Comparison of ENCODE assay signal across 9 mouse cellular contexts in genomic region chr19:5952071-5952691, GRCm38 (mm10). TPM values are rescaled to one million over a fixed set of nuclear protein-coding genes. Genes with fewer than 3 reads are reported as not detected.
DNase-seq lines count a peak whose midpoint lies in the region; ATAC-seq and TF ChIP-seq lines count a peak whose summit lies in the region.
"Had no signal": no experiment of that assay in that cellular context is flagged by ENCODE, and none has a peak within 500 bp of the region (broad histone marks: within the 10 kb centered on the region; RNA-seq: fewer than 3 reads in every experiment).

No protein-coding gene starts in this region.

- peak; percentile 91 for TF ChIP-seq EP300 in heart, postnatal 0 days (IDR thresholded peaks at IDR 0.05; ENCODE audit: low read depth)

- WGBS in hindbrain, embryonic 13.5 days: 88% methylated on average over 13 of the region's 13 CpGs
- WGBS in hindbrain, embryonic 11.5 days: 85% methylated on average over 13 of the region's 13 CpGs
- 15% methylated on average over 13 of the region's 13 CpGs for WGBS in heart, postnatal 0 days
- WGBS in limb, embryonic 12.5 days: 74% methylated on average over 13 of the region's 13 CpGs
- WGBS in small intestine, adult 2 months: 60% methylated on average over 13 of the region's 13 CpGs
- WGBS in forebrain, embryonic 16.5 days: 92% methylated on average over 13 of the region's 13 CpGs

- no peak for TF ChIP-seq POLR2A in small intestine, adult 2 months (IDR thresholded peaks at IDR 0.05; ENCODE audit: low read depth, low read length)

- no peak for DNase-seq in hindbrain, embryonic 11.5 days (ENCODE audit: low spot score)
- peak; percentile 91 for DNase-seq in heart, postnatal 0 days (ENCODE audit: low spot score)
- DNase-seq in left cerebral cortex, adult 11 months (ENCODE audit: low spot score): no peak
- DNase-seq in Muller cell, postnatal 12 days (ENCODE audit: inconsistent ontology term): no peak
- DNase-seq: cerebellum, adult 2 months had no signal

- no peaks in the 10 kb centered on the region for H3K4me1 ChIP-seq in hindbrain, embryonic 13.5 days (replicated peaks)
- no peaks in the 10 kb centered on the region for H3K4me1 ChIP-seq in hindbrain, embryonic 11.5 days (replicated peaks; ENCODE audit: control insufficient read depth, insufficient read depth, low read length)
- H3K4me1 ChIP-seq in heart, postnatal 0 days (ENCODE audit: control insufficient read depth, insufficient read depth): peaks cover 36% of the 10 kb centered on the region
- no peaks in the 10 kb centered on the region for H3K4me1 ChIP-seq in limb, embryonic 12.5 days (replicated peaks)
- peaks cover 31% of the 10 kb centered on the region for H3K4me1 ChIP-seq in small intestine, adult 2 months (ENCODE audit: control insufficient read depth, insufficient read depth, insufficient read length, low read length)
- no peaks in the 10 kb centered on the region for H3K4me1 ChIP-seq in forebrain, embryonic 16.5 days (replicated peaks; ENCODE audit: control insufficient read depth, insufficient read depth, low read length)

- no peak for ATAC-seq in hindbrain, embryonic 13.5 days (ENCODE audit: low FRiP score)
- no peak for ATAC-seq in hindbrain, embryonic 11.5 days (ENCODE audit: low FRiP score)
- ATAC-seq in heart, postnatal 0 days (ENCODE audit: insufficient read depth, low read depth): peak; percentile 74
- ATAC-seq in limb, embryonic 12.5 days (ENCODE audit: insufficient number of reproducible peaks, insufficient read depth, low FRiP score, low TSS enrichment, low read depth): no peak
- no peak for ATAC-seq in forebrain, embryonic 16.5 days

- H3K9ac ChIP-seq in hindbrain, embryonic 13.5 days: 0 out of 2 replicates have a peak overlapping the region, but pooled peaks have one; percentile 43
- H3K9ac ChIP-seq in hindbrain, embryonic 11.5 days (ENCODE audit: low read depth, low read length): no peak overlapping the region
- peak overlapping the region; percentile 34; the same call in 1 of the 2 replicates for H3K9ac ChIP-seq in heart, postnatal 0 days (replicated peaks; ENCODE audit: low read depth, low read length)
- H3K9ac ChIP-seq in limb, embryonic 12.5 days (replicated peaks): no peak overlapping the region
- no peak overlapping the region for H3K9ac ChIP-seq in forebrain, embryonic 16.5 days (replicated peaks; ENCODE audit: low read depth, low read length)

- no peaks in the 10 kb centered on the region for H3K9me3 ChIP-seq in hindbrain, embryonic 13.5 days
- no peaks in the 10 kb centered on the region for H3K9me3 ChIP-seq in hindbrain, embryonic 11.5 days (ENCODE audit: control insufficient read depth, low read length)
- no peaks in the 10 kb centered on the region for H3K9me3 ChIP-seq in heart, postnatal 0 days (replicated peaks; ENCODE audit: control insufficient read depth, low read length)
- H3K9me3 ChIP-seq in limb, embryonic 12.5 days: no peaks in the 10 kb centered on the region
- H3K9me3 ChIP-seq in forebrain, embryonic 16.5 days (ENCODE audit: control insufficient read depth, low read length): no peaks in the 10 kb centered on the region

- no peak overlapping the region for H3K4me3 ChIP-seq in hindbrain, embryonic 13.5 days
- no peak overlapping the region for H3K4me3 ChIP-seq in hindbrain, embryonic 11.5 days (ENCODE audit: low read depth, low read length)
- peak overlapping the region; percentile 23 for H3K4me3 ChIP-seq in heart, postnatal 0 days (ENCODE audit: low read depth, low read length)
- H3K4me3 ChIP-seq in limb, embryonic 12.5 days (replicated peaks): no peak overlapping the region
- peak overlapping the region; percentile 10 for H3K4me3 ChIP-seq in small intestine, adult 2 months (ENCODE audit: low read depth, low read length)
- H3K4me3 ChIP-seq in forebrain, embryonic 16.5 days (replicated peaks; ENCODE audit: low read length): no peak overlapping the region

- no peak; the same call in 1 of the 2 replicates for TF ChIP-seq CTCF in heart, postnatal 0 days (IDR thresholded peaks at IDR 0.05; ENCODE audit: low read depth)
- no peak for TF ChIP-seq CTCF in small intestine, adult 2 months (IDR thresholded peaks at IDR 0.05; ENCODE audit: extremely low read depth, insufficient read length, insufficient replicate concordance, low read depth, low read length)

- H3K27ac ChIP-seq in hindbrain, embryonic 13.5 days: no peak overlapping the region
- H3K27ac ChIP-seq in hindbrain, embryonic 11.5 days (ENCODE audit: low read depth, low read length): no peak overlapping the region
- H3K27ac ChIP-seq in heart, postnatal 0 days (ENCODE audit: low read depth): peak overlapping the region; percentile 95
- H3K27ac ChIP-seq in limb, embryonic 12.5 days: peak overlapping the region; percentile 64
- H3K27ac ChIP-seq in small intestine, adult 2 months (ENCODE audit: insufficient read depth, low read depth, low read length): peak overlapping the region; percentile 92
- H3K27ac ChIP-seq in forebrain, embryonic 16.5 days (ENCODE audit: low read length): no peak overlapping the region

- no peak overlapping the region for H3K4me2 ChIP-seq in hindbrain, embryonic 13.5 days
- H3K4me2 ChIP-seq in hindbrain, embryonic 11.5 days (replicated peaks; ENCODE audit: low read depth, low read length): no peak overlapping the region
- peak overlapping the region; percentile 49 for H3K4me2 ChIP-seq in heart, postnatal 0 days (ENCODE audit: low read depth, low read length)
- no peak overlapping the region for H3K4me2 ChIP-seq in limb, embryonic 12.5 days
- no peak overlapping the region for H3K4me2 ChIP-seq in forebrain, embryonic 16.5 days (ENCODE audit: low read length)

- no peaks in the 10 kb centered on the region for H3K27me3 ChIP-seq in hindbrain, embryonic 13.5 days
- H3K27me3 ChIP-seq in hindbrain, embryonic 11.5 days (ENCODE audit: control insufficient read depth, insufficient read depth, low read length): no peaks in the 10 kb centered on the region
- H3K27me3 ChIP-seq in heart, postnatal 0 days (ENCODE audit: control insufficient read depth, insufficient read depth, low read length): no peaks in the 10 kb centered on the region
- no peaks in the 10 kb centered on the region for H3K27me3 ChIP-seq in limb, embryonic 12.5 days
- H3K27me3 ChIP-seq in small intestine, adult 2 months (ENCODE audit: control insufficient read depth, insufficient read depth, low read length): no peaks in the 10 kb centered on the region
- no peaks in the 10 kb centered on the region for H3K27me3 ChIP-seq in forebrain, embryonic 16.5 days (replicated peaks; ENCODE audit: control insufficient read depth, insufficient read depth, low read length)

- H3K36me3 ChIP-seq in hindbrain, embryonic 13.5 days: peaks cover 61% of the 10 kb centered on the region
- no peaks in the 10 kb centered on the region for H3K36me3 ChIP-seq in hindbrain, embryonic 11.5 days (ENCODE audit: control insufficient read depth, insufficient read depth, low read length)
- H3K36me3 ChIP-seq in heart, postnatal 0 days (replicated peaks; ENCODE audit: control insufficient read depth, insufficient read depth, low read length): peaks cover 13% of the 10 kb centered on the region
- H3K36me3 ChIP-seq in limb, embryonic 12.5 days: peaks cover 95% of the 10 kb centered on the region
- peaks cover 15% of the 10 kb centered on the region for H3K36me3 ChIP-seq in small intestine, adult 2 months (ENCODE audit: control insufficient read depth, insufficient read depth, low read length)
- peaks cover 8% of the 10 kb centered on the region; the same call in 1 of the 2 replicates for H3K36me3 ChIP-seq in forebrain, embryonic 16.5 days (ENCODE audit: control insufficient read depth, insufficient read depth)

RNA-seq across cellular contexts. Expression of gene Pola2, which starts 11.8 kb away (rescaled TPM):
- 22.6 and 24.2 TPM in 2 replicates for polyA plus RNA-seq in hindbrain, embryonic 13.5 days (2015; fragmentation: Nextera tagmentation; extraction: Ambion mirVana)
- 67.7 and 68.3 TPM in 2 replicates for polyA plus RNA-seq in hindbrain, embryonic 11.5 days (2014; fragmentation: Nextera tagmentation; extraction: Ambion mirVana)
- total RNA-seq in heart, postnatal 0 days (2014; rRNA removed; ENCODE audit: low replicate concordance): 44.7 and 64.3 TPM in 2 replicates
- polyA plus RNA-seq in heart, postnatal 0 days (2015; fragmentation: Nextera tagmentation; extraction: Ambion mirVana): 32.7 and 34.1 TPM in 2 replicates
- polyA plus RNA-seq in limb, embryonic 12.5 days (2016; fragmentation: Nextera tagmentation; extraction: Ambion mirVana): 91.5 and 91.9 TPM in 2 replicates
- polyA plus RNA-seq in small intestine, adult 2 months (2012; rRNA removed): 14.2 and 40.8 TPM in 2 replicates
- 31.9 and 34.2 TPM in 2 replicates for polyA plus RNA-seq in forebrain, embryonic 16.5 days (2015; fragmentation: Nextera tagmentation; extraction: Ambion mirVana)

RNA-seq across cellular contexts. Expression of gene Cdc42ep2, which starts 27.6 kb away (rescaled TPM):
- polyA plus RNA-seq in hindbrain, embryonic 13.5 days (2015; fragmentation: Nextera tagmentation; extraction: Ambion mirVana): 11.5 and 12.4 TPM in 2 replicates
- 3.4 TPM in 2 replicates for polyA plus RNA-seq in hindbrain, embryonic 11.5 days (2014; fragmentation: Nextera tagmentation; extraction: Ambion mirVana)
- 15.7 and 17.4 TPM in 2 replicates for total RNA-seq in heart, postnatal 0 days (2014; rRNA removed; ENCODE audit: low replicate concordance)
- 8.8 and 9.5 TPM in 2 replicates for polyA plus RNA-seq in heart, postnatal 0 days (2015; fragmentation: Nextera tagmentation; extraction: Ambion mirVana)
- 2.7 and 3.0 TPM in 2 replicates for polyA plus RNA-seq in limb, embryonic 12.5 days (2016; fragmentation: Nextera tagmentation; extraction: Ambion mirVana)
- 10.3 and 30.6 TPM in 2 replicates for polyA plus RNA-seq in small intestine, adult 2 months (2012; rRNA removed)
- 11.1 and 12.4 TPM in 2 replicates for polyA plus RNA-seq in forebrain, embryonic 16.5 days (2015; fragmentation: Nextera tagmentation; extraction: Ambion mirVana)

RNA-seq across cellular contexts. Expression of gene Slc22a20, which starts 33.8 kb away (rescaled TPM):
- polyA plus RNA-seq in hindbrain, embryonic 13.5 days (2015; fragmentation: Nextera tagmentation; extraction: Ambion mirVana): not detected in 2 replicates
- not detected in 2 replicates for polyA plus RNA-seq in hindbrain, embryonic 11.5 days (2014; fragmentation: Nextera tagmentation; extraction: Ambion mirVana)
- not detected in 2 replicates for total RNA-seq in heart, postnatal 0 days (2014; rRNA removed; ENCODE audit: low replicate concordance)
- polyA plus RNA-seq in heart, postnatal 0 days (2015; fragmentation: Nextera tagmentation; extraction: Ambion mirVana): not detected in 2 replicates
- polyA plus RNA-seq in limb, embryonic 12.5 days (2016; fragmentation: Nextera tagmentation; extraction: Ambion mirVana): not detected in 2 replicates
- 0.08 TPM in 1 of 2 replicates, not detected in the other for polyA plus RNA-seq in small intestine, adult 2 months (2012; rRNA removed)
- polyA plus RNA-seq in forebrain, embryonic 16.5 days (2015; fragmentation: Nextera tagmentation; extraction: Ambion mirVana): not detected in 2 replicates
- polyA plus RNA-seq: cerebellum, adult 2 months had no signal

RNA-seq across cellular contexts. Expression of gene Dpf2, which starts 39.4 kb away (rescaled TPM):
- 128 and 137 TPM in 2 replicates for polyA plus RNA-seq in hindbrain, embryonic 13.5 days (2015; fragmentation: Nextera tagmentation; extraction: Ambion mirVana)
- polyA plus RNA-seq in hindbrain, embryonic 11.5 days (2014; fragmentation: Nextera tagmentation; extraction: Ambion mirVana): 154 and 171 TPM in 2 replicates
- total RNA-seq in heart, postnatal 0 days (2014; rRNA removed; ENCODE audit: low replicate concordance): 57.8 and 91.8 TPM in 2 replicates
- polyA plus RNA-seq in heart, postnatal 0 days (2015; fragmentation: Nextera tagmentation; extraction: Ambion mirVana): 60.5 and 61.4 TPM in 2 replicates
- polyA plus RNA-seq in limb, embryonic 12.5 days (2016; fragmentation: Nextera tagmentation; extraction: Ambion mirVana): 192 and 199 TPM in 2 replicates
- polyA plus RNA-seq in small intestine, adult 2 months (2012; rRNA removed): 34.1 and 64.3 TPM in 2 replicates
- polyA plus RNA-seq in forebrain, embryonic 16.5 days (2015; fragmentation: Nextera tagmentation; extraction: Ambion mirVana): 124 and 126 TPM in 2 replicates

RNA-seq across cellular contexts. Expression of gene Tigd3, which starts 58.2 kb away (rescaled TPM):
- 15.2 and 15.9 TPM in 2 replicates for polyA plus RNA-seq in hindbrain, embryonic 13.5 days (2015; fragmentation: Nextera tagmentation; extraction: Ambion mirVana)
- polyA plus RNA-seq in hindbrain, embryonic 11.5 days (2014; fragmentation: Nextera tagmentation; extraction: Ambion mirVana): 7.0 and 7.5 TPM in 2 replicates
- total RNA-seq in heart, postnatal 0 days (2014; rRNA removed; ENCODE audit: low replicate concordance): 0.81 and 3.3 TPM in 2 replicates
- polyA plus RNA-seq in heart, postnatal 0 days (2015; fragmentation: Nextera tagmentation; extraction: Ambion mirVana): 0.85 and 0.91 TPM in 2 replicates
- polyA plus RNA-seq in limb, embryonic 12.5 days (2016; fragmentation: Nextera tagmentation; extraction: Ambion mirVana): 5.5 and 6.6 TPM in 2 replicates
- 0.90 and 2.0 TPM in 2 replicates for polyA plus RNA-seq in small intestine, adult 2 months (2012; rRNA removed)
- polyA plus RNA-seq in forebrain, embryonic 16.5 days (2015; fragmentation: Nextera tagmentation; extraction: Ambion mirVana): 11.0 and 13.7 TPM in 2 replicates

Comparison
In these comparisons a context has a peak if more than half of its experiments do, and no peak if none do; other contexts are left out.
1. H3K9ac ChIP-seq: peak in hindbrain, embryonic 13.5 days (single experiment) and heart, postnatal 0 days (single experiment); none in hindbrain, embryonic 11.5 days (single experiment), limb, embryonic 12.5 days (single experiment) and forebrain, embryonic 16.5 days (single experiment).
2. H3K27ac ChIP-seq: peak in heart, postnatal 0 days (single experiment), limb, embryonic 12.5 days (single experiment) and small intestine, adult 2 months (single experiment); none in hindbrain, embryonic 13.5 days (single experiment), hindbrain, embryonic 11.5 days (single experiment) and forebrain, embryonic 16.5 days (single experiment).
3. H3K4me3 ChIP-seq: peak in heart, postnatal 0 days (single experiment) and small intestine, adult 2 months (single experiment); none in hindbrain, embryonic 13.5 days (single experiment), hindbrain, embryonic 11.5 days (single experiment), limb, embryonic 12.5 days (single experiment) and forebrain, embryonic 16.5 days (single experiment).